8 mouse cellular contexts compared by ENCODE assay signal in the genomic region with DNA sequence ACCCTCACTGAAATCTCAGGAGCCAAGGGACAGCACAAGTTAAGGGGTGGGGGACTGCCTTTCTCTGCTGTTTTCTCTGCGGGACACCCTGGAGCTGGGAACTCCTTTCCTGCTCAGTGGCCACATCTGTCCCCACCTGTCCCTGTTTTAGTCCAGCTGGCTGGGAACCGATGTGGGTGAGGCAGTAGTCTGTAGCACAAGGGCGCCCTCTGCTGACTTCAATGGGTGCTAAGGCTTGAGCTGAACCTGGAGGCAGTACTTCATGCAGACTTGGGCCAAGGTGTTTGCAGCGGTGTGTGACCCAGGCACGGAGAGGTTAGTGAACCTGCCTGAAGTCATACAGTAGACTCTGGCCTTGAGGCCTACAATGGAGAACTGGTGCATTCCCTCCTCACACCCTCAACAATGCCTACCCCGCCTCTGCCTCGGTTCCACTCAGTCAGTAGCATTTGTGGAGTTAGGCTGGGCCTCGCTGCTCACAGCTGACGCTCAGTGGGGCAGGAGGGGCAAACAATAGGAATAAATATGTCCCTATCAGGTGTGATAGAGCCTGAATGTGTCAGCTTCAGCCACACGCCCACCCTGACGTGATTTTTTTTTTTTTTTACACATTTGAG. TPM values are rescaled to one million over a fixed set of nuclear protein-coding genes. Genes with fewer than 3 reads are reported as not detected.
DNase-seq lines count a peak whose midpoint lies in the region; ATAC-seq lines count a peak whose summit lies in the region.

No protein-coding gene starts in this region.

- DNase-seq in ZHBTc4 (ENCODE audit: low read depth, low spot score), result peak; percentile 89
- peak; percentile 95 for DNase-seq in gastrocnemius, postnatal 10 days
- peak; percentile 90 for DNase-seq in induced T-regulatory cell, adult 2 months (ENCODE audit: low read depth)
- DNase-seq in left cerebral cortex, adult 8-10 months (ENCODE audit: low spot score in 2 of 2), result peak; percentile 74 to 79
- DNase-seq in right cerebral cortex, postnatal 14 days, result peak; percentile 91
- DNase-seq in urinary bladder, postnatal 25 days (ENCODE audit: low spot score), result peak; percentile 87

- peak; percentile 82 for ATAC-seq in common myeloid progenitor, adult 5-6 weeks (replicated peaks; ENCODE audit: low read depth, poor library complexity, severe bottlenecking)
- peak; percentile 96 for ATAC-seq in megakaryocyte progenitor cell, adult 5-6 weeks (replicated peaks; ENCODE audit: poor library complexity)

RNA-seq across cellular contexts. Expression of a gene that starts 26.6 kb away (rescaled TPM):
- total RNA-seq in common myeloid progenitor, adult 5-6 weeks (2017), result 60.9 and 84.5 TPM in 2 replicates
- total RNA-seq in gastrocnemius, postnatal 10 days (2021), result 100 to 1,000 TPM; 179 to 199 TPM
- 100 to 1,000 TPM; 257 to 274 (median 265) TPM for total RNA-seq in left cerebral cortex, adult 8-10 months (2022)
- 102 and 116 TPM in 2 replicates for total RNA-seq in megakaryocyte progenitor cell, adult 5-6 weeks (2015)
- total RNA-seq in megakaryocyte progenitor cell, adult 5-6 weeks (2017), result 51.7 and 56.5 TPM in 2 replicates

RNA-seq across cellular contexts. Expression of a gene that starts 56.0 kb away (rescaled TPM):
- total RNA-seq in common myeloid progenitor, adult 5-6 weeks (2017), result not detected in 2 replicates
- total RNA-seq in gastrocnemius, postnatal 10 days (2021), result 10 to 100 TPM; 10.6 to 15.8 TPM
- 10 to 100 TPM; 26.0 to 42.5 (median 32.6) TPM for total RNA-seq in left cerebral cortex, adult 8-10 months (2022)
- 3.7 TPM in 1 of 2 replicates, not detected in the other for total RNA-seq in megakaryocyte progenitor cell, adult 5-6 weeks (2015)
- not detected in 2 replicates for total RNA-seq in megakaryocyte progenitor cell, adult 5-6 weeks (2017)

Comparison
In these comparisons a context has a peak if more than half of its experiments do, and no peak if none do; other contexts are left out.
1. Peak in every context shown above with its lines: DNase-seq and ATAC-seq.